Mouse (Mus musculus) neutrophil, adult 59 days (primary cell): ENCODE measurements around the gene Sept1. TPM values are rescaled to one million over a fixed set of nuclear protein-coding genes. Genes with fewer than 3 reads are reported as not detected.

Source experiments
- total RNA-seq, 2 experiments: library from RNA; stranded (reverse); gene quantifications; 1 replicate in 1 of 2; 2 replicates in 1 of 2; pipeline ENCODE4 v1.2.4; 2023

The Sept1 gene
- total RNA-seq: 100 to 1,000 TPM; 106 to 111 TPM

DNA sequence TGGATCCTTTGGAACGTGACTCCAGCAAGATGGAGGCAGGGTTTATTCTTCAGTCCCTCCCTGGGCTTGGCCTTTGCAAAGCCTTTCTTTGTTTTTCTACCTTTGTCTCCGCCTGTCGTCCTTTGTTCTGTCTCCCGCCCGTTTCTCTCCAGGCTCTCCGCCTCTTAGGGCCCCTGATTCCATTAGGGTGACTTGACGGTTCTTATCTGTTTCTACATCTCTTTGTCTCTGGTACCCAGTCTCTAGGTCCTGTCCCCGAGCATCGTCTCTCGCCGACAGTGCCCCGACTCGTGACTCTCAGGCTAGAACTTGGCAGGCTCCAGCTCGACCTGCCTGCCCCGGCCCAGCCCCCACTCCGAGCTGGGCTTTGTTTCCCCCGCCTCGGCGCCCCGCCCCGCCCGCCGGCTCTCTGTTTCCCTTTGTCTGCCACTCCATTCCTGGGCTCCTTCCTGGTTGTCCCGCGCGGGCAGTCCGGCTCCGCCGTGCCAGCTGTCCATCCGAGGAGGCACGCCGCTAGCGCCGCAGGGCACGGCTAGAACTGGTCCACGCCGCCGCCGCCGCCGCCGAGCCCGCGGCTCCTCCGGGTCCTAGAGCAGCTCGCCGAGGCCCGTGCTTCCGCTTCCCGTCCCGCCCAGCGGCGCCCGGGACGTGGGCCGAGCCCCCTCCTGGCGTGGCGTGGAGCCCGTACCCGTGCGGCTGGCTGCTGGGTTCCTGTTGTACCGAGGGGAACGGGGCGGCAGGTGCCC is at the start of gene Sept1, which contains the start of gene Zfp553:
Gene Sept1, minus strand, starts transcription at position 509 of the 746 bp plus-strand sequence.
Gene Zfp553, plus strand, starts transcription at position 440 of the 746 bp plus-strand sequence.

DNA sequence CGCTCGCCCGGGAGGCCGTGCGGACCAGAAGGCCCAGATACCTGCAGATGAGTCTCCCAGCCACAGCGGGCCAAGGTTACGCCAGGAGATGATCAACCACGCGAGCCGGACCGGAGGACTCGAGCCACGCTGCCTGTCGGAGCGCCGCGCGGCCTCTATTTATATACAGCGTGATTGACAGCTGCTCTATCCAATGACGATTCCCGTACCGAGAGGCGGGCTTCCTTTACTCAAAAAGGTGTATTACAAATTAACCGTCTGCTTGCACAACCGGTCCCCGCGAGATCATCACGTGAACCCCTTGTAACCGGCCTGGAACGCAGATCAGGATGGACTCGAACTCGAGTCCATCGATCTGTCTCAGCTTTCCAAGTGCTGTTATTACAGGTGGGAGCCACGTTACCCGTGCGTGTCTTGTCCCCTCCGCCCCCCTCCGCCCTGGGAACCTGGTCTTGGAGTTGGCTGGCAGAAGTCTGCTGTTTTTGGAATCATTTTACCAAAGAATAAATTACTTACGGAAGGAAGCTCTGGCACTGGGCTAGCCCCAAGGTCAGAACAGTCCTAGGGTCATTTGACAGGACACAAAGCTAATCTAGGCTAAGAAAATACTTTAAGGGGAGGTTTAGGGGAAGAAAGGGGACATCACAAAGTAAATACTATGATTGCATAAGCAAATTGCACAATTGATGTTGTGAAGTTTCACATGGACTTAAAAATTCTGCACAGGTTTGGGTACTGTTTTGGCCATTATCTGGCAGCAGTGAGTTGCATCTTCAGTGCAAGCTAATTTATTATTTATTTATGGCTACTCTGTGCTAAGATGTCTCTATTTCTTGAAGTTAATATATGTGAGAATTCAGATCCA is 41.2 kb upstream of the Sept1 start, which contains the start of gene Sephs2:
Gene Sephs2, minus strand, starts transcription at position 131 of the 865 bp plus-strand sequence.

DNA sequence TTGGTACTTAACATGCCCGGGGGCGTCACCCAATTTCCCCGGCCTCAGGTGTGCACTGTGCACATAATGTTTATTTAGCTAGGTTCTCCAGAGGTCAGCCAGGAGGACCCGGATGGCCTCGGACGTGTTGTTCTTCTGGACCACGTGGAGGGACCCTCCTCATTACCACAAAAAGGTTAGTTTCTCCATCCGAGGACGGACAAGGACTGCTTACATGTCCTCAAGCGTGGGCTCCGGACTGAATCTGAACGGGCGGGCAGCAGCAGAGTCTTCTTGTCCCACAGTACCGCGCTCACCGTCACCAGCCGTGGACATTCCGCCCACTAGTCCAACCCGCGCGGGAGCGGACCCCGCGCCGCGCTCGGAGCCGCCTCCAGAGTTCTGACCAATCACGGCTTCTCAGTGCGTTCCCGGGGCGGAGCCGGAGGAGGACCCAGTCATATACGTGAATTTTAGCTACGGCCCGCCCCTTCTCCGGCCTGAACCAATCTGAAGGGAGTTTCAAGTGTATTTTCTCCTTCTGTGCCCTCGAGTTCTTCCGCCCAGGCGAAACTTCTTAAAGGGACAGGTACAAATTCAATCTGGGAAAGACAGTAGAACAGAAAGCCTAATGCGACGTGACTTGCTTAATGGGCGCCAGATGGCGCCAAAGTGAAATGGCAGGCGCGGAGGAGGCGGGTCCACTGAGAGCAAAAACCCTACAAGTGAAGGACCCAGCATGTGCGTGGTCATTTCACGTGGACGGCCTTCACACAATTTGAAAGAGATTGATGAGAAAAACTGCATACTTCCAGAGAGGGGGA is 27.6 kb upstream of the Sept1 start, which contains the start of gene Dctpp1:
Gene Dctpp1, minus strand, starts transcription at position 401 of the 803 bp plus-strand sequence.

DNA sequence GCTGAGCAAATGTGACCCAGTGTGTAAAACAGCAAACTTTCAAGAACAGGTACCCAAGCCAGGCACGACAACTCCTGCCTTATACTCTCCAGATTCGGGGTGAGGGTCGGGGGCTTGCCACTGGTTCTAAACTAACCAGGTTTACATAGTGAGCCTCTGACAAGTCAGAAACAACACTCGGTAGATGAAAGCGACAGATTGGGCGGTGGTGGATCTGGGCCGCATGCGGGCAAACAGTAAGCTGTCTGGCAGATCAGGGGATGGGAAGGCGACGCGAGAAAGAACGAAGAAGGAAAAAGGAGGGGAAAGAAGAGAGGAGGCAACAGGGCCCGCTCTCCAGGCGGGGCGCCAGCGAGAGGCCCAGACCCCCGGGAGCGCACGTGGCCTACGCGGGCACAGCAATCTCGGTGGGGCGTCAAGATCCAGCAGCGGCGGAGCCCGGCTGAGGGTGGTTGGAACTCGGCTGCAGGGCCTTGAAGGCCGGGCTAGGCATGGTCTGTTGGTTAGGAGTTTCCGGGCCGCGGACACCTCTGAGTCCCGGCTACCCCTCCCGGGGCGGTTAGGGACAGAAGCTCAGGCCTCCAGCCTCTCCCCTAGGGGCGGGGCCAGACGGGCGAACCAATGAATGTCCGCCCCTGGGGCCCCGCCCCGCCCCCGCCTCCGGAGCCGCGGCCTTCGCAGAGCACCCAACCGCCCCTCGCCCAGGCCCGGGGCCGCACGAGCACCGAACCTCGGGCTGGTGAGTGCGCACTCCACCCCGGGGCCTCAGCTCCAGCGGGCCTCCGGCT is 11.1 kb upstream of the Sept1 start, which contains the start of gene Zfp771:
Gene Zfp771, plus strand, starts transcription at position 405 of the 788 bp plus-strand sequence.

DNA sequence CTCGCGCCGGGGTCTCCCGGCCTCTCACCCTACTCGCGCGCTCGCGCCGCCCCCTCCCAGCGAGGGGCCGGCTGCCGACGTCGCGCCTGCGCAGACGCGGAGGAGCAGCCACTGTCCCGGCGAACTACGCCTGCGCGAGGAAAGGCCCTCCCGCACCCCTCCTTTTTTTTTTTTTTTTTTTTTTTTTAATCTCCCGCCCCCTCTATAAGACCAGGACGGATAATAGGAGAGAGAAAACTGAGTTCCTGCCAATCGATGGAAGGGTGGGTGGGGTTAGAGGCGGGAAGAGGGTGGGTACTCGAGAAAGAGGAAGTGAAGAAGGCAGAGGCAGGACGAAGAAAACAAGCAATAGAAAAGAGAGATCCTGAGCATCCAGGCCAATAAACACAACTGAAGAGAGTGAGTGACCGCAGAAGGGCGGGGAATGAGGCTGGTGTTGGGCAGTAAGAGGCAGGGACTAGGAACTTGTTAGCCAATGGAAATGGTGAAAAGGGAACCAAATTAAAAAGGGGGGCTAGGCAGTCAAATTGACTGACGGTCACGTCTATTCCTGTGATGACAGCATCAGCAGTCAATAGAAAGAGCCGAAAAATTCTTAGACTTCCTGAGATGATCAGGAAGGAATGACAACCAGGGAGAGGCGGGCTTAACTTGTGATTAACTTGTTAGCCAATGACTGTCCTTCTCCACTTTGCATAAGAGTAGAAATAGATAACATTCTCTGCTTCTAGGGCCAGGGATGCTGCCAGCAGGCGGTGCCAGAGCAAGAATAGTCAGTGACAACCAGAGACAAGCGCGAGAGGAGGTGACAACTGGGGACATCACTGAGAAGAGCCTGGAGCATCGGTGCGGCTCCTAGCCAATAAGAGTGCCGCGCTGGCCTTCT is 24.1 kb downstream of the Sept1 start, which contains the start of gene Mylpf:
Gene Mylpf, plus strand, starts transcription at position 338 of the 886 bp plus-strand sequence.

DNA sequence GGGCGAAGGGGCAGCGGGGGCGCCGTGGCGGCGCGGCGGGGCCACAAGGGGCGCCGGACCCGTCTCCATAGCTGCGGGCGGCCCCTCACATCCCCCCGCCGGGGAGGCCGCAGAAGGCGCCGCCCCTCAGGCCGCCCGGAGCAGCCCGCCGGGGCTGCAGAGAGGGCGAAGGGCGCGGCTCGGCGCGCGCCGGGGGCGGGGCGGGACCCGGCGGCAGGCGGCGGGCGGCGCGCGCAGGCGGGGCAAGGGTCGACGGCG is 24.7 kb downstream of the Sept1 start, which contains the start of gene Tbc1d10b:
Gene Tbc1d10b, minus strand, starts transcription at position 174 of the 258 bp plus-strand sequence.

DNA sequence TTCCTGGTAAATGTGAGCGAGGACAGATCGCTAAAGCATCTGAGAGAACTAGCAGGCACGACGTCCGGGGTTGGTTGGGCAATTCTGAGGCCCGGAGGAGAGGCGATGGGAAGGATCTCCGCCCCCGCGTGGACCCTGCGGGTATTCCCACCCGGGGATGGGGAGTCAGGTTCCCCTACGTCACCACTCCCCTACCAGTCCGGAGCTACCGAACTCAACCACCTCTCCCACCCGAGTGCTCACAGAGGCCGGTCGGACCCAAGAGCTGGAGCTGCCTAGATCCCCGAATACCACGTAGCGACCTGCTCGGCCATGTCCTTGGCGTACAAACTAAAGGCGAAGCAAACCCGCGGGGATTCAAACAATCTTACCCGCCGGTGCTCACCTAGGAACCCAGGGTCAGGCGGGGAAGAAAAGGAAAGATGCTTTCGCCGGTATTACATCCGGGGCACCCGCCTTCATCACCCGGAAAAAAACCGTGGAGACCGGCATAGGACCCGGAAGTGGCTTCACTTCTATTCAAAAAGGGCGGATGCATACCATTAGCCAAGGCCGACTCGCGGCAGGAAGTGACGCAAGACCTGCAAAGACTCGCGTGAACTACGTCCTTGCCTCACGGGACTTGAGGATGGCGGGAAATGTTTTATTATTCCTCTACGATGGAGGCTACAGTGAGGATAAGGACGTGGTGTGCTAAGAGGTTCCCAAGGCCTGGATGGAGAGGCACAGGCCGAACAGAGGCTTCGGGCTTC is 37.2 kb downstream of the Sept1 start, which contains the start of gene Cd2bp2:
Gene Cd2bp2, minus strand, starts transcription at position 507 of the 752 bp plus-strand sequence.

Other genes with a start within 250 kb of the Sept1 start
- gene Mvp, start 218.5 kb downstream of the Sept1 start, total RNA-seq: 10 to 100 TPM; 40.7 to 54.2 TPM
- gene Pagr1b, start 216.6 kb downstream of the Sept1 start, total RNA-seq: 1 to 10 TPM; 2.1 to 7.5 TPM
- 10 to 100 TPM in 1 of 2 experiments, 1 to 10 TPM in 1; 8.7 to 32.2 TPM for gene Pagr1a, start 215.8 kb downstream of the Sept1 start, total RNA-seq
- 10 to 100 TPM in 1 of 2 experiments, under 1 TPM in 1; 0.20 to 34.3 TPM for gene Gm42742, start 212.0 kb downstream of the Sept1 start, total RNA-seq
- gene Prrt2, start 211.9 kb downstream of the Sept1 start, total RNA-seq: under 1 TPM in 1 of 2 experiments, not detected in 1; 0.20 TPM
- gene Maz, start 206.1 kb downstream of the Sept1 start, total RNA-seq: 100 to 1,000 TPM; 181 to 187 TPM
- 10 to 100 TPM; 60.6 to 63.2 TPM for gene Kif22, start 190.7 kb downstream of the Sept1 start, total RNA-seq
- gene Zg16, start 145.8 kb downstream of the Sept1 start, total RNA-seq: 1 to 10 TPM in 1 of 2 experiments, under 1 TPM in 1; 0.60 to 1.6 TPM
- gene AI467606, start 141.8 kb downstream of the Sept1 start, total RNA-seq: 100 to 1,000 TPM; 131 to 144 TPM
- 1 to 10 TPM; 4.2 to 6.3 TPM for gene Qprt, start 110.9 kb downstream of the Sept1 start, total RNA-seq
- gene Spn, start 95.3 kb downstream of the Sept1 start, total RNA-seq: 100 to 1,000 TPM; 126 to 127 TPM
- 10 to 100 TPM; 47.7 to 62.5 TPM for gene Cd2bp2, start 37.1 kb downstream of the Sept1 start, total RNA-seq
- gene Tbc1d10b, start 24.7 kb downstream of the Sept1 start, total RNA-seq: 100 to 1,000 TPM; 123 to 138 TPM
- 1 to 10 TPM; 7.7 to 8.4 TPM for gene Mylpf, start 24.2 kb downstream of the Sept1 start, total RNA-seq
- gene Zfp553, start 69 bp downstream of the Sept1 start, total RNA-seq: 1 to 10 TPM; 4.2 to 4.5 TPM
- gene Zfp771, start 11.1 kb upstream of the Sept1 start, total RNA-seq: 1 to 10 TPM; 5.1 to 5.8 TPM
- gene Dctpp1, start 27.6 kb upstream of the Sept1 start, total RNA-seq: 10 to 100 TPM; 28.7 to 31.2 TPM
- gene Sephs2, start 40.9 kb upstream of the Sept1 start, total RNA-seq: 100 to 1,000 TPM; 115 to 120 TPM
- 100 to 1,000 TPM; 224 to 235 TPM for gene Itgal, start 63.1 kb upstream of the Sept1 start, total RNA-seq
- gene Zfp768, start 112.5 kb upstream of the Sept1 start, total RNA-seq: 1 to 10 TPM; 7.0 to 9.0 TPM
- gene Zfp747, start 142.9 kb upstream of the Sept1 start, total RNA-seq: 1 to 10 TPM; 6.7 to 6.8 TPM
- gene 9130019O22Rik, start 154.0 kb upstream of the Sept1 start, total RNA-seq: 1 to 10 TPM; 1.1 to 3.0 TPM
- 1 to 10 TPM; 1.7 to 2.0 TPM for gene E430018J23Rik, start 160.5 kb upstream of the Sept1 start, total RNA-seq
- gene Zfp764, start 173.7 kb upstream of the Sept1 start, total RNA-seq: 1 to 10 TPM; 3.0 to 3.9 TPM
- 10 to 100 TPM; 11.8 to 13.5 TPM for gene Zfp688, start 188.9 kb upstream of the Sept1 start, total RNA-seq
- 1 to 10 TPM; 1.4 to 3.0 TPM for gene Zfp689, start 216.0 kb upstream of the Sept1 start, total RNA-seq
- gene Prr14, start 226.5 kb upstream of the Sept1 start, total RNA-seq: 100 to 1,000 TPM; 127 to 135 TPM
- 100 to 1,000 TPM; 244 to 257 TPM for gene Fbrs, start 246.1 kb upstream of the Sept1 start, total RNA-seq